In the genomic region with DNA sequence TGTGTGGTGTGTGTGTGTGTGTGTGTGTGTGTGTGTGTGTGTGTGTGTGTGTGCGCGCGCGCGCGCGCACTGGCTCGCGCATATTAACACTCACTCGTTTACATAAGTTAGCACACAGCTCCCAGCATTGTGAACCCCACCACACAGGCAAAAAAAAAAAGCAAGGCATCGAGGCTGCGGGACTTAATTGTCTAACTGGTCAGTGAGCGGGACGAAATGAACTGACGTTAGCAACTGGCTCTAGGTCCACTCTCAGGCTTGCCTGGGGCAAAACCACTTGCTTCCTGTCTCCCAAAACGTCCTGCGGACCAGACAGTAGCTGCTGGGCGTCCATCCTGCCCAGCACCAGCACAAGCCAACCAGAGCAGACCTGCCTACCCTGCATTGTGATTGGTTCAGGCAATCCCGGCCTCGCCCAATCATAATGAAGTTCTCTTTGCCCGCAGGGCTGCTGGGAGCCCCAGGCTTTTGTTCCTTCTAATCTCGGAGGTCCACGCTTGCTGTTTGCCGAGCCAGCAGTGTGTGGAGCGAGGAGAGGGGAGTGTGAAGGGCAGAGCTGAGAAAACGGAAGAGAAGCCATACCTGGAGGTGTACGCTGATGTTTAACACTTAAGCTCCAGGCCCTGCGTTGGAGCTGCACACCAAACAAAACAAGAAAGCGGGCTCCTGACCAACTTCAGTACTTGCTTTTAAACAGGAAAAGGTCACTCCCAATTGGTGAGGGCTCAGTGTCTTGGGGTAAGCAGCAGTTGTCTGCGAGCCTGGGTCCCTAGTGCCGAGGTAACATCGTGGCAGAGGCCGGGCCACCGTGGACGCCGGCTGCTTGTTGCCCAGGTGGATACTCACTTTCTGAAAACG, we compare ENCODE assay signal across 1 mouse cellular context.
TF ChIP-seq lines count a peak whose summit lies in the region.

No protein-coding gene starts in this region.

TF ChIP-seq in MEL, 35 proteins besides CTCF, POLR2A, EP300 and RAD21 (continued from another document):
- peak; percentile 82 for TF ChIP-seq MAZ (IDR thresholded peaks at IDR 0.05; ENCODE audit: low read depth, low read length)
- peak; percentile 69 for TF ChIP-seq NRF1 (IDR thresholded peaks at IDR 0.05; ENCODE audit: insufficient read depth, low read depth, low read length, poor library complexity, severe bottlenecking)
- peak; percentile 83 for TF ChIP-seq HCFC1 (IDR thresholded peaks at IDR 0.05; ENCODE audit: low read depth, low read length)
- TF ChIP-seq USF2 (IDR thresholded peaks at IDR 0.05; ENCODE audit: borderline replicate concordance in 1 of 2, insufficient read depth in 1 of 2, low read depth in 1 of 2, low read length in 2 of 2): no peak
- no peak for TF ChIP-seq MAFK (IDR thresholded peaks at IDR 0.05; ENCODE audit: borderline replicate concordance, low read depth, low read length)
- TF ChIP-seq TAL1 (IDR thresholded peaks at IDR 0.05; ENCODE audit: low read length): peak; percentile 66
- peak; percentile 78 for TF ChIP-seq SIN3A (IDR thresholded peaks at IDR 0.05; ENCODE audit: low read length)
- no peak for TF ChIP-seq ZC3H11A (IDR thresholded peaks at IDR 0.05; ENCODE audit: low read depth, low read length)
- TF ChIP-seq TCF12 (IDR thresholded peaks at IDR 0.05; ENCODE audit: low read depth, low read length): peak; percentile 77
- TF ChIP-seq ZNF384 (IDR thresholded peaks at IDR 0.05; ENCODE audit: low read depth, low read length): peak; percentile 88
- no peak for TF ChIP-seq JUND (IDR thresholded peaks at IDR 0.05; ENCODE audit: low read depth, low read length)
- no peak for TF ChIP-seq CHD1 (IDR thresholded peaks at IDR 0.05; ENCODE audit: low read depth, low read length)
